Mouse (Mus musculus): Measurements from ENCODE around the gene Gm17359.

Gene Gm17359

DNA sequence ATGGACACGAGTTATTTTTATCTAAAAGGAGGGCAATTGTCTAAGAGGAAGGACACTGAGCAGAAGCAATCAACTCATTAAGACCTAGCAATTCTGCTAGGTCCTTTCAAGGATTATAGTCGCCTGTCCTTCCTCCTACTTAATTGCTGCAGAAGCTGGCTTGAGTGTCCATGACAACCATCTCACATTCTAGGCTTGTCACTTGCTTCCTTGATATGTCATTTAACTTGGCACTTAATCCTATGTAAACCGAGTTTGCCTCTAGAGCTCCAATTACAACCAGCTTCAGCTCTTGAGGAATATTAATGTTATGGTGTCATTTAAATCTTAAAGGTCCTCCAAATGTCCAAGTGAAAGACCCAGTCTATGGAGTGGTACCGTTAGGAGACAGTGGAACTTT is 22.3 kb downstream of the Gm17359 start:
- no peak for DNase-seq

- no peak for DNase-seq
Observed at GRCm38 (mm10) chr3:79360317-79361101, 24.0 kb downstream of the Gm17359 start.

- DNase-seq: no peak
Observed at GRCm38 (mm10) chr3:79366098-79366497, 29.6 kb downstream of the Gm17359 start.

- DNase-seq: no peak
Observed at GRCm38 (mm10) chr3:79368306-79368705, 31.8 kb downstream of the Gm17359 start.

DNA sequence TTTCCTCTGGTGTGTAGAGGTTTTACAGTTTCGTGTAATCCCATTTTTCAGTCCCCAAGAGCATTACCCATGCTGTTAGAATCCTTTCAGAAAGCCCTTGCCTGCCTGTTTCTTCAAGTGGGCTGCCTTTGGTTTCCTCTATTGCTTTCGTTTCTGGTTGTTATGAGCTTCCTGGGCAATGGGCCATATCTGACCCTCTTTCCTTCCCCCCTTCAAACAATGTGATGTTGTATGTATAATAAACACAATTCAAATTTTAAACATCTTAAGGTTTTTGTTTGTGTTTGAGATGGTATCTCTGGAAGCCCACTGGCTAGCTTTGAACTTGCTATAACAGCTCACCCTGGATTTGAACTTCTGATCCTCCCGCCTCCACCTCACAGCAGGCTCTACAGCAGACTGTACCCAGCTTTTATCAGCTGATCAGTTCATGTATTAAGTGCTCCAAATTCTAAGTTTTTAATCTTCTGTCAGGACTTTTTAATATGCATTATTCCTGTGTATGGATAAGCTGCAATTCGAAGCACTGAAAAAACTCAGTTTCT is 34.0 kb downstream of the Gm17359 start:
- DNase-seq: no peak

GRCm38 (mm10) chr3:79371506-79372195 is 35.2 kb downstream of the Gm17359 start:
- DNase-seq: no peak

DNA sequence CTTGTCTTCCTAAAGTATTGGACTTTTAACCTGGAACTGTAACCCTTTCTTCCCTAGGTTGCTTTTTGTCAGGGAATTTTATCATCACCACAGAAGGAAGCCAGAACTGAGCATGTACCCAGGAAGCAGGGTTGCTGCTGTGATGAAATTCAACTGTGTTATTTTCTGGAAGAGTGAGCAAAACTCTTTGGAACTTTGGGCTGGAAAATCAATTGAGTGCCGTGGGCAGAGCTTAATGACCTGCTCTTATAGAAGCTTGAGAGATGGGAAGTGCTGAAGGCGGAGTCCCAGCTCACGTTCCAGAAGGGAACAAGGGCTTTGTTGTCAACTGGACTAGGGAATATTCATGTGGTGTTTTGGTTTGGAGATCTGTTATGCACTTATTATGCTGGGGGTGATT is 37.5 kb downstream of the Gm17359 start:
- no peak for DNase-seq

DNA sequence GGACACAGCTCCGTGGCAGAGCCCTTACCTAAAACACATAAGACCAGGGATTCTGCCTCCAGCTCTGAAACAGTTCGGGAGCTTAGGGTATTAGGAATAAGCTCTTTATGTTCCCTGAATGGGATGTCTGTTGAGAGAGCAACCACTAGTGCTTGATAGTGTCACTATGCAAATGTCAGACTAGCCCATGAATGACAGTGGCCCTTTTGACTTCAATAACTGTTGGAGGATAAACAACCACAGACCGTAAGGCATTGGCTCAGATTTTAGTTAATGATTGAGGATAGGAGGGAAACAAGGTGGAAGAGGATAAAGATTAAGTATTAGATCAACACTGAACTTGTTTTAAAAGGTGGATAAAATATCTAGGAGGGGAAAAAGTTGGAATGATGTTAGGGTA is 41.6 kb downstream of the Gm17359 start:
- no peak for DNase-seq

DNA sequence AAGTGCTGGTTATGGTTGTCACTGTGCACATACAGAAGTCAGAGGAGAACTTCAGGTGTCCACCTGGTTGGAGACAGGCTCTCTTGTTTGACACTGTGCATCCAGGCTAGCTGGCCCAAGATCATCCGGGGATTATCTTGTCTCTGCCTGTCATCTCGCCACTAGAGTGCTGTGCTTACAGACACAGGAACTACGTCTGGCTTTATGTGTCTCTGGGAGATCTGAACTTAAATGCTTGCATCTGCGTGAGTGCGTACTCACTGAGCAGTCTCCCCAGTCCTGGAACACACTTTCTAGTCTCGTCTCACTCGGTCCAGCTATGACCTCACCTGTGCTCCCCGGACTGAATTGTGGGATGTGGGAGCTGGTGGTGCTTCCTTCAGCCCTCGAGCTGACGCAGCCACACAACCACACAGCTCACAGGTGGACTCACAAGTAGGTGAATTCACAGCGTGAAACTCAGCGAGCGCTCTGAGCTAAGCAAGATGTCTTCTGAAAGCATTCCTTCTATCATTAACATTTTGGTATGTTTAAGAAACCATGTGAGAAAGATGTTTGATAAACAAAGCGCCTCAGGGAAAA is 42.9 kb downstream of the Gm17359 start:
- no peak for DNase-seq

GRCm38 (mm10) chr3:79379873-79380595 is 43.6 kb downstream of the Gm17359 start:
- no peak for DNase-seq

DNA sequence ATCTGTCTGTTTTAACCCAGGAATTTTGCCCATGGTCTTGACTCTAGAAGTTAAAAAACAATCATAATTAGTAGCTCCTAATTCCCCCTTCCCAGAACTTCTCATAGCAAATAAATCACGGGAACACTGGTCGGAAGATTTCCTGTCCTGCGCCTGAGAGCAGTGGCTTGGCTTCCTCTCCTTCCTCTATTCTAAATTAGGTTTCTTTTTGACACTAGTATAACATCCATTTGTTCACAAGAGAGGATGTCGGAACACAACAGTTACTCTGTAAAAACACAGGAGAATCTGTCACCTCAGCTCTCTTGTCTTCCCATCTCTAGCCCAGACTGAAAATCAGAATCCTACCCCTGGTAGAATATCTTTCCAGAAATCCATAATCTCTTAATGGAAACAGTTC is 44.9 kb downstream of the Gm17359 start:
- no peak for DNase-seq

GRCm38 (mm10) chr3:79385434-79386029 is 49.1 kb downstream of the Gm17359 start:
- DNase-seq: no peak

GRCm38 (mm10) chr3:79389081-79389480 is 52.6 kb downstream of the Gm17359 start:
- DNase-seq: no peak

GRCm38 (mm10) chr3:79400552-79400951 is 64.1 kb downstream of the Gm17359 start:
- DNase-seq: no peak

DNA sequence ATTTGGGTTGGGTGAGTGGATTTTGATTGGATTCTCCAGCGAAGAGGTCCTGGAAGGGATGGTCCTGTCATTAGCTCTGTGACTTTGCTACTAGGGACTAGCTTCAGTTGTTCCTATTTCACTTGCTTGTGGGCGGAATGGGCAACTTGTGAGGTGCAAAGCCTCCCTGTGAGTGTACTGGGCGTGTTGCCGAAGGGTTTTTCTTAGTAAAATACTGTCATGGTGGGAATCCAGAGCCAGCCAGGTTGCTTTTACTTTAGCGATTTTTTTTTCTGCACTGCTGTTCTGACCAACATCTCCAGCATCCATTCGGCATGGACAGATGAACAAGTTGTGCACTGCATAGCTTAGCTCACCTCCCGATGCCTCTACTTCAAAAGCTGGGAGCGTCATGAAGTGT is 65.6 kb downstream of the Gm17359 start:
- no peak for DNase-seq

DNA sequence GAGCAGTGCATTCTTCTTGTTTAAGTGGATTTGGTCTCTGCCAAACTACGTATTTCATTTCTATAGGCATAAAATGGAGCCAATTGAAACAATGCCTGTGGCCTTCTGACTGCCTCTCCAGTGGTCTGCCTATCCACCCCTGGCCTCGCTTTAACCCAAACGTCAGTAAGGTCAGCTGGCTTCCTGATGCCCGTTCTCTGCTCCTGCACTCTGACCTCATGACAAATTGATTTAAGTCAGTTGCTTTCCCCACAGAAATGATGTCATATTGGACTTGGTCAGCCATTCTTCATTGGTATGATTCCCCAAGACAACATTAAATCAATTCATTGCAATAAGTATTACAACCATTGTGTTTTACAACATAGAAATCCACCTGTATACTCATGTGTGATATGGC is 72.1 kb downstream of the Gm17359 start:
- no peak for DNase-seq

GRCm38 (mm10) chr3:79409927-79410628 is 73.6 kb downstream of the Gm17359 start:
- no peak for DNase-seq

DNA sequence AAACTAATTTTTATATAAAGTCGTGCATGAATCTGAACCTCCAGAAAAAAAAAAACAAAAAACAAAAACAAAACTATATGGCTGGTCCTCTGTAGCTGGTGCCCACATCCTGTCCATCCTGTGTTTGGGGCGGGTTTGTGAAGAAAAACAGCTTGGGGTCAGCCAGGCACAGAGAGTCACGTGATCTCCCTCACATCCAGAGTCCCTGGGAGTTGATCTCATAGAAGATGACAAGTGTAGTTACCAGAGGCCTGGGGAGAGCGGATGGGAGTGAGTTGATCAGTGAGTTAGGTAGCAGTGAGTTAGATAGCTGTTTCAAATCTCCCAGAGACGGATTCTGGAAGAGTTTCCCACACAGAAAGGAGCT is 74.2 kb downstream of the Gm17359 start:
- no peak for DNase-seq

- DNase-seq: no peak
Observed at GRCm38 (mm10) chr3:79411666-79412065, 75.2 kb downstream of the Gm17359 start.

DNA sequence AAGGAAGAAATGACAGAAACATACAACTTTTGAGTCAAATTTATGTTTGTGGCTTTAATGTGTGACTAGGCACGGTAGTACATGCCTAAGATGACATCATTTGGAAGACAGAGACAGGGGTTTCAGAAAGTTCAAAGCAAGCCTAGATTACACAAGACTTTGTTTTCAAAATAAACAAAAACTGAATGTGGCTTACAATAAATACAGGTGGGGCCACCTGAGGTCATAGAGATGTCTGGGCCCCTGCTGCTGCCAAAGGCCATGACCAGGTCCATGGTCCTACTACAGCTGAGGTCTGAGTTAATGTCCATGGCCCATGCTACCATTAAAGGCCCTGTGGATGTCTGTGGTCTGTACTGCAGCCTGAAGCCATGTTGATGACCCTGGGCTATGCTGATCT is 77.0 kb downstream of the Gm17359 start:
- no peak for DNase-seq

GRCm38 (mm10) chr3:79415081-79415480 is 78.6 kb downstream of the Gm17359 start:
- DNase-seq: no peak

- no peak for DNase-seq
Observed at GRCm38 (mm10) chr3:79415929-79416328, 79.5 kb downstream of the Gm17359 start.
